Mouse (Mus musculus) heart, embryonic 15.5 days (tissue): ENCODE results near the gene Gas7. TPM values are rescaled to one million over a fixed set of nuclear protein-coding genes. Genes with fewer than 3 reads are reported as not detected.
A peak's percentile ranks its signal among the peaks of the same experiment; 100 is the strongest.

ENCODE experiments used
- ATAC-seq: fragments of 200-750 bp; cut with Nextera tagmentation; replicated peaks from 2 replicates; pipeline ENCODE4 v1.8.0; 2017; ENCODE audit warnings: low read depth, moderate TSS enrichment; ENCODE audit not compliant: insufficient number of reproducible peaks, insufficient read depth, low FRiP score
- H3K27ac ChIP-seq: fragments of 300-500 bp; sonication (generic); 2 replicates; pipeline ENCODE4 v1.5.1; 2015; ENCODE audit warnings: mild to moderate bottlenecking, inconsistent platforms
- H3K27me3 ChIP-seq: fragments of 300-500 bp; sonication (generic); 2 replicates; pipeline ENCODE4 v1.6.1; 2015; ENCODE audit warnings: inconsistent platforms
- H3K36me3 ChIP-seq: fragments of 300-500 bp; sonication (generic); 2 replicates; pipeline ENCODE4 v1.6.1; 2015; ENCODE audit warnings: mild to moderate bottlenecking, inconsistent platforms
- H3K4me1 ChIP-seq: fragments of 300-500 bp; sonication (generic); replicated peaks from 2 replicates; pipeline ENCODE4 v1.6.1; 2015; ENCODE audit warnings: inconsistent platforms
- H3K4me2 ChIP-seq: fragments of 300-500 bp; sonication (generic); 2 replicates; pipeline ENCODE4 v1.6.1; 2015; ENCODE audit warnings: inconsistent platforms, mild to moderate bottlenecking, moderate library complexity
- H3K4me3 ChIP-seq: fragments of 300-500 bp; sonication (generic); 2 replicates; pipeline ENCODE4 v1.5.1; 2015; ENCODE audit warnings: mild to moderate bottlenecking, inconsistent platforms
- H3K9ac ChIP-seq: fragments of 300-500 bp; sonication (generic); 2 replicates; pipeline ENCODE4 v1.6.1; 2015; ENCODE audit warnings: mild to moderate bottlenecking, inconsistent platforms
- H3K9me3 ChIP-seq: fragments of 300-500 bp; sonication (generic); replicated peaks from 2 replicates; pipeline ENCODE4 v1.6.1; 2016; ENCODE audit warnings: inconsistent platforms
- WGBS: fragments of 180-500 bp; shearing (Covaris S2); methylation state at CpG from one replicate; pipeline ENCODE4 v1.1.7; 2015; ENCODE audit warnings: mixed read lengths; 5-methylcytosine and 5-hydroxymethylcytosine counted together
- polyA plus RNA-seq: library from polyadenylated mRNA; unstranded; fragments of >200 nt; fragmentation: Nextera tagmentation; extraction: Ambion mirVana; gene quantifications from 2 replicates; pipeline ENCODE4 v1.2.1, GENCODE M21; 2015

Gas7 gene
- polyA plus RNA-seq, 1 experiment from 2014 or later, result 8.2 TPM

- peaks cover 11% of the 10 kb centered on the region for H3K4me1 ChIP-seq
- no peak for ATAC-seq
- 71% methylated on average over 11 of the region's 11 CpGs for WGBS
Measured at GRCm38 (mm10) chr11:67648651-67649407, 193.6 kb downstream of the Gas7 start.

GRCm38 (mm10) chr11:67649971-67650707 is 194.9 kb downstream of the Gas7 start:
- no peak overlapping the region for H3K4me3 ChIP-seq
- H3K4me2 ChIP-seq, result no peak overlapping the region
- 0 out of 2 replicates have a peak, but pooled peaks cover 4% of the 10 kb centered on the region for H3K27me3 ChIP-seq
- no peak for ATAC-seq
- H3K4me1 ChIP-seq, result peaks cover 9% of the 10 kb centered on the region
- H3K9me3 ChIP-seq, result no peaks in the 10 kb centered on the region
- WGBS, result 51% methylated on average over 10 of the region's 10 CpGs
- H3K9ac ChIP-seq, result no peak overlapping the region
- H3K27ac ChIP-seq, result no peak overlapping the region
- no peaks in the 10 kb centered on the region for H3K36me3 ChIP-seq

More at GRCm38 (mm10) chr11:67648651-67649407, 193.6 kb downstream of the Gas7 start:
- Histone ChIP-seq H3K27me3 (0 out of 2 replicates have a peak, but pooled peaks cover 4% of the 10 kb centered on the region), H3K27ac (no peak overlapping the region), H3K4me2 (no peak overlapping the region), H3K36me3 (no peaks in the 10 kb centered on the region), H3K4me3 (no peak overlapping the region), H3K9me3 (no peaks in the 10 kb centered on the region), H3K9ac (no peak overlapping the region)

- H3K36me3 ChIP-seq, result no peaks in the 10 kb centered on the region
- no peak overlapping the region for H3K4me2 ChIP-seq
- H3K27ac ChIP-seq, result no peak overlapping the region
- no peak overlapping the region for H3K4me3 ChIP-seq
- no peak overlapping the region for H3K9ac ChIP-seq
- H3K9me3 ChIP-seq, result no peaks in the 10 kb centered on the region
- no peak for ATAC-seq
- WGBS, result 67% methylated on average over 6 of the region's 6 CpGs
- H3K27me3 ChIP-seq, result 0 out of 2 replicates have a peak, but pooled peaks cover 4% of the 10 kb centered on the region
- peaks cover 16% of the 10 kb centered on the region for H3K4me1 ChIP-seq
Measured at GRCm38 (mm10) chr11:67651731-67652130, 196.5 kb downstream of the Gas7 start.

GRCm38 (mm10) chr11:67652194-67652892 is 197.1 kb downstream of the Gas7 start:
- Histone ChIP-seq H3K9ac (no peak overlapping the region), H3K9me3 (no peaks in the 10 kb centered on the region), H3K27me3 (0 out of 2 replicates have a peak, but pooled peaks cover 4% of the 10 kb centered on the region), H3K4me3 (no peak overlapping the region), H3K36me3 (no peaks in the 10 kb centered on the region), H3K4me2 (no peak overlapping the region), H3K27ac (no peak overlapping the region), H3K4me1 (peaks cover 16% of the 10 kb centered on the region)
- no peak for ATAC-seq
- WGBS, result 16% methylated on average over 14 of the region's 14 CpGs

- 0 out of 2 replicates have a peak, but pooled peaks cover 4% of the 10 kb centered on the region for H3K27me3 ChIP-seq
- 0 out of 2 replicates have a peak overlapping the region, but pooled peaks have one; percentile 3 for H3K9ac ChIP-seq
- peaks cover 18% of the 10 kb centered on the region for H3K4me1 ChIP-seq
- WGBS, result 42% methylated on average over 6 of the region's 6 CpGs
- no peaks in the 10 kb centered on the region for H3K9me3 ChIP-seq
- no peak for ATAC-seq
- no peak overlapping the region for H3K27ac ChIP-seq
- H3K4me3 ChIP-seq, result no peak overlapping the region
- H3K36me3 ChIP-seq, result no peaks in the 10 kb centered on the region
- H3K4me2 ChIP-seq, result no peak overlapping the region
Measured at GRCm38 (mm10) chr11:67652893-67653255, 197.6 kb downstream of the Gas7 start.

- Histone ChIP-seq H3K4me1 (peaks cover 21% of the 10 kb centered on the region), H3K4me3 (no peak overlapping the region), H3K36me3 (no peaks in the 10 kb centered on the region), H3K4me2 (no peak overlapping the region), H3K27ac (no peak overlapping the region), H3K9ac (no peak overlapping the region), H3K27me3 (0 out of 2 replicates have a peak, but pooled peaks cover 4% of the 10 kb centered on the region), H3K9me3 (no peaks in the 10 kb centered on the region)
- 78% methylated on average over 9 of the region's 9 CpGs for WGBS
- no peak for ATAC-seq
Measured at GRCm38 (mm10) chr11:67653521-67654090, 198.4 kb downstream of the Gas7 start.

GRCm38 (mm10) chr11:67654514-67654913 is 199.3 kb downstream of the Gas7 start:
- Histone ChIP-seq H3K9me3 (no peaks in the 10 kb centered on the region), H3K27ac (no peak overlapping the region), H3K4me2 (no peak overlapping the region), H3K4me3 (no peak overlapping the region), H3K9ac (no peak overlapping the region), H3K36me3 (no peaks in the 10 kb centered on the region), H3K27me3 (0 out of 2 replicates have a peak, but pooled peaks cover 4% of the 10 kb centered on the region), H3K4me1 (peaks cover 21% of the 10 kb centered on the region)
- 89% methylated on average over 4 of the region's 4 CpGs for WGBS
- ATAC-seq, result no peak

GRCm38 (mm10) chr11:67655236-67655959 is 200.2 kb downstream of the Gas7 start:
- H3K4me3 ChIP-seq, result no peak overlapping the region
- H3K27me3 ChIP-seq, result 0 out of 2 replicates have a peak, but pooled peaks cover 3% of the 10 kb centered on the region
- 0 out of 2 replicates have a peak overlapping the region, but pooled peaks have one; percentile 9 for H3K27ac ChIP-seq
- WGBS, result 56% methylated on average over 17 of the region's 17 CpGs
- no peak overlapping the region for H3K4me2 ChIP-seq
- no peaks in the 10 kb centered on the region for H3K36me3 ChIP-seq
- no peaks in the 10 kb centered on the region for H3K9me3 ChIP-seq
- peak overlapping the region; percentile 6; the same call in 1 of the 2 replicates for H3K9ac ChIP-seq
- H3K4me1 ChIP-seq, result peaks cover 21% of the 10 kb centered on the region
- no peak for ATAC-seq

- no peak overlapping the region for H3K4me2 ChIP-seq
- H3K9me3 ChIP-seq, result no peaks in the 10 kb centered on the region
- H3K36me3 ChIP-seq, result no peaks in the 10 kb centered on the region
- H3K9ac ChIP-seq, result no peak overlapping the region
- no peaks in the 10 kb centered on the region for H3K27me3 ChIP-seq
- H3K4me1 ChIP-seq, result peaks cover 21% of the 10 kb centered on the region
- 82% methylated on average over 7 of the region's 7 CpGs for WGBS
- no peak for ATAC-seq
- H3K4me3 ChIP-seq, result no peak overlapping the region
- no peak overlapping the region for H3K27ac ChIP-seq
Measured at GRCm38 (mm10) chr11:67656366-67656765, 201.1 kb downstream of the Gas7 start.

GRCm38 (mm10) chr11:67656811-67657210 is 201.6 kb downstream of the Gas7 start:
- peaks cover 21% of the 10 kb centered on the region for H3K4me1 ChIP-seq
- 85% methylated on average over 9 of the region's 9 CpGs for WGBS
- ATAC-seq, result no peak

More at GRCm38 (mm10) chr11:67656811-67657210, 201.6 kb downstream of the Gas7 start:
- Histone ChIP-seq H3K9me3 (no peaks in the 10 kb centered on the region), H3K4me2 (no peak overlapping the region), H3K36me3 (no peaks in the 10 kb centered on the region), H3K27me3 (no peaks in the 10 kb centered on the region), H3K9ac (no peak overlapping the region), H3K27ac (no peak overlapping the region), H3K4me3 (no peak overlapping the region)
